Mouse (Mus musculus): ENCODE data around the gene Arl2bp.
A peak's percentile ranks its signal among the peaks of the same experiment; 100 is the strongest.

The Arl2bp gene

DNA sequence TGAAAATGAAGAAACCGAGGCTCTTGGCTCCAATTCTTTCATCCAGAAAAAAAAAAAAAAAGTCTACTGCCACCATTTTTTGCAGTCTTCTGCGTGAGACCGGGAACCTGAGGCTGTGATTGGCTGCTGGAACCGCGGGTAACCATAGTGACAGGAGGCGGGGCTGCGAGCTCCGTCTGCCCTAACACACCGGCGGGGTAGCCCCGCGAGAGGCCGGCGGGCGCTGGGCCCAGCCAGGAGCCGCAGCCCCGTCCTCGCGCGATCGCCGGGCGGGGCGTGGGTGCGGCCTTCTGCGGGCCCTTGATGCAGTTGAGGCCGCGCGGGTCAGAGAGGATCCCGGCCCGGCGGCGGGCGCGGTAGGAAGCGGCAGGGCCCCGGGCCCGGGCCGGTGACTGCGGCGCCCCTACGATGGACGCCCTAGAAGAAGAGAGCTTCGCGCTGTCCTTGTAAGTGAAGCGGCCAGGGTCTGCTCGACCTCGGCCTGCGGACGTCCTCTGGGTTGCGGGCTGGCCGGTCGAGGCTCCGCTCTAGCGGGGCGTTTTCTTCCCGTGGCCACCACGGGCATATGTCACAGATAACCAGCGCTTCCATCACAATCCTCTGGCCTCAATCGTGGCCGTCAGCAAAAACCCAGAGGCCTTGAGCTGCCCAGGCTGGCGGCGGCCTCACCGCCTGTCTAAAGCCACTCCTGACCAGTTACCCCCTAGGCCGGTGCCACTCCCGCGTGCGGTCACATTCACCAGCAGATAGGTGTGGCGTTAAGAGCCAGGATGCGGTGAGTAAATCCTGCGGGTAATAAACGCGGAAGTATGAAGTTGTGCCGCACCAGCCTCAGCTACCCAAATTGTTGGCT lies at the start of gene Arl2bp:
Arl2bp (plus strand) TSS at position 145 of the 853 bp plus-strand sequence.
- DNase-seq (ENCODE audit: low read depth, low spot score), result peak; percentile 88

DNA sequence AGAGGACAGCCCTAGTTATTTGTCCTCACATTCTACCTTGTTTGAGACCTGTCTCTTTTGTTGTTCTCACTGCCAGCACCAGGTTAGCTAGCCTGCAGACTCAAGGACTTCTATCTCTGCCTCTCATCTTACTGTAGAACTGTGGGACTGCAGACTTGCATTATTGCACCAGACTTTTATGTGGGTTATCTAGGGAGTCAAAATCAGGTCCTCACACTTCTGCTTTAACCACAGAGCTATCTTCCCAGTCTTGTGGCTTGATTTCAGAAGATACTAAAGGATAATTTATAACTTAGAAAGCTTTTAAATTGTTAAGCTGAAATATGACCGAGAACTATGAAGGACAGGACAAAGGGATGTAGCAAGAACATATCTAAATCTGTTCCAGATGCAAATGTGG lies 41.5 kb upstream of the Arl2bp start:
- no peak for DNase-seq (ENCODE audit: low read depth, low spot score)

DNA sequence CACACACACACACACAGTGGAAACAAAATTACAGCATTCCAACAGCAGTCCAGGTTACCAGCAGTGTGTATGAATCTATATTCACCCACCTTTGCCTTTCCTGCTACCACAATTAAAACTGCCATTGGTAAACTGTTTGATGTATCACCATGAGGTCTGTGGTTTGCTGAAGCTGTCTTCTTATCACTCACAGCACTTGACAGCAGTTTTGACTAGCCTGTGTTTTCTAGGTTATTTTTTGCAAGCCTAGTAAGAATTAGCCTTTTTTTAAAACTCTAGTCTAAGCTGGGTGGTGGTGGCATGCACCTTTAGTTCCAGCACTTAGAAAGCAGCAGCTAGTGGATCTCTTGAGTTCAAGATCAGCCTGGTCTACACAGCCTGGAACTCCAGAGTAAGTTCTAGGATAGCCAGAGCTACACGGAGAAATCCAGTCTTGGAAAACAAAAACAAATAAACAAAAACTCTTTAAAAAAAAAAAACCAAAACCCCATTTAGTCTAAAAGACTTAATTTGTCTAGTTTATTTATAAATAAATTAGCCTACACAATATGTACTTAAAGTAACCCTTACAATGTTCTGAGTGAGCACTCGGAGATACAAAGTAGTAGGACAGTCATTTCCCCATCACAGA lies 32.7 kb upstream of the Arl2bp start:
- DNase-seq (ENCODE audit: low read depth, low spot score), result no peak

DNA sequence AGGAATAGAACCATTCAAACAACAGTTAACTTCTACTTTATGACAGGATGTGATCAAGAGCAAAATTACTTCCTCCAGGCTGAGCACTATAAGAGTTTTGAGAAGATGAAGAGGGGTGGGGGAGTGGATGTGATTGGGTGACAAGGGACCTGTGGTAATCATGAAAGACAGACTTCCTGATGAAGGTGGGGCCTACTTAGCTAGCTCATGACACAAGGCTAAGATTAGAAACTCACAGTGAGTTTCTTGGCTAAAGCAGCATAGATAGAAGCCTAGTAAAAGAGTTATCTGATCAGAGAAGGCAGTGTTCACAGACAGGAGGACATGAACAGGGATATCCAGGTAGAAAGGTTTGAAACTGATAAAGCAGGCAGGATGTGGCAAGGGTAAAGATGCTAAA lies 32.2 kb upstream of the Arl2bp start:
- peak; percentile 12 for DNase-seq (ENCODE audit: low read depth, low spot score)

DNA sequence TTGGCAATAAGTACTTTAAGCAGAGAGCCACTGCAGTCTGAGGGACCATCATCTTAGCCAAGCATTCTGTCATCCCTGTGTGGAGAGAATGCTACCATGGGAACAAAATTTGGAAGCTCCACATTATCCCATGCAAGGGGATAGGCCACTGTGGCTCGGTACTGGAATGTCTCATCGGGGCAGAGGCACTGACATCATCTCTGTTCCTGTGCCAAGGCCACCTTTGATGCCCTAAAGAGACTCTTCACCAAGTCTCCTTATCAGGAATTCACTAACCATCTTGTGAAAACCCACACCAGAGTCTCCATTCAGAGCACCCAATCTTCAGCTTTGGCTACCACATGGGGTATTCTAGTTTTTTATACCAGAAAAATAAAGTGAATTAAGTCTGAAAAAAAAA lies 25.2 kb upstream of the Arl2bp start:
- no peak for DNase-seq (ENCODE audit: low read depth, low spot score)

DNA sequence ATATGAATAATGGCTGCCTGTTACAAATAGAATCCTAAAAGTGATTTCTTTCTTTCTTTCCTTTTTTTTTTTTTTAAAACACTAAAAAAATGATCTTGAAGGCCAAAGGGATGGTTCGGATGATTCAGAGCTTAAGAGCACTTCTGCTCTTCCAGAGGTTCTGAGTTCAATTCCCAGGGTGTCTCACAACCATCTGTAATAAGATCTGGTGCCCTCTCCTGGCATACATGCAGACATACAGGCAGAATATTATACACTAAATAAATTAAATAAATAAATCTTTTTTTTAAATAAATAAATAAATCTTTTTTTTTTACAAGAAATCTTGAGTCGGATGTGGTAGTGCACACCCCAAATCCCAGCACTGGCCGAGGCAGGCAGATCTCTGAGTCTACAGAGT lies 24.5 kb upstream of the Arl2bp start:
- no peak for DNase-seq (ENCODE audit: low read depth, low spot score)

DNA sequence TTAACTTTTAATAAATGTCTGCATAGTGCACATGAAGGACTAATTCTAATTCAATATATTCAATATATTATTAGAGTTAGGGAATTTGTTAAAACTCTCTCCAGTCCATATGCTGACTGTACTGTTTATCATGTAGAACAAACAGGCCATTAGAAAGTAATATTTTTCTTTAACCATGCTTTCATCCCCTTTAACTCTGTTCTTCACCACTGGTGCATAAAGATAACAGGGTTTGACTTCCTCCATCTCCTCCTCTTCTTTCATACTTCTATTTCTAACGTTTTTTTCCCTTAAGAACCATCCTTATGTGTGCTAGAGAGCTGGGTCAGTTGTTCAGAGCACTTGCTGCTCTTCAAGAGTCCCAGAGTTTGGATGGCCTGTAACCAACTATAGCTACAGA lies 21.2 kb upstream of the Arl2bp start:
- DNase-seq (ENCODE audit: low read depth, low spot score), result no peak

DNA sequence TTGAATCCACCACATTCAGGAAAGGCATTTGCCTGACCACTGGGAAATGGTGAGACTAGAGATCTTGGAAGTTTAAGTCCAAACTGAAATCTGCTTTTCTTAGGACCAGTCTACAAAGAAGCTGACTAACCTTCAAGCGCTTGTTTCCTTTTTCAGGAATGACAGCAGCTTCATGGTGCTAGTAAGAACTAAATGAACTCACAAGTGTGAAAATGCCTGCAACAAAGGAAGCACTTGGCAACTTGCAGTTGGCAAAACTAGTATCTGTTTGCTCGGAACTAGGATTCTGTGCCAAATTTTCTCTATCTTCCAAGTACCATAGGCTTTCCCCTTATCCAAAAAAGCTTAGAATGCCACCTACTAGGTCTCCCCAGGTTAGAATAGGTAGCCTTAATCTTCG lies 20.2 kb upstream of the Arl2bp start:
- DNase-seq (ENCODE audit: low read depth, low spot score), result no peak

DNA sequence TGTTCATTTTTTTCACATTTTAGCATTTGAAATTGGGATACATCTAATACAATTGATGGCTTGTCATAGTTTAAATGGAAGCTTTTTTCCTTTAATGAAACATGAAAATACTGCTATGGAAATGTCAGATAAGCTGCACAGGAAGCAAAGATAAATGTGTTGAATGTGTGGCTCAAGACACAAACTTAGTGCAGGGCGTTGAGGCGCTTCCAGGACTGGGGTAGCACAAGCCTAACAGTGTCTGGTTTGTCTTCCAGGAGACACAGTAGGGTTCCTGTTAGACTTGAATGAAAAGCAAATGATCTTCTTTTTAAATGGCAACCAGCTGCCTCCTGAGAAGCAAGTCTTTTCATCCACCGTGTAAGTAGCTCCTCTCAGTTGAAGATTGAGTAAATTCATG lies 16.9 kb upstream of the Arl2bp start:
- DNase-seq (ENCODE audit: low read depth, low spot score), result no peak

DNA sequence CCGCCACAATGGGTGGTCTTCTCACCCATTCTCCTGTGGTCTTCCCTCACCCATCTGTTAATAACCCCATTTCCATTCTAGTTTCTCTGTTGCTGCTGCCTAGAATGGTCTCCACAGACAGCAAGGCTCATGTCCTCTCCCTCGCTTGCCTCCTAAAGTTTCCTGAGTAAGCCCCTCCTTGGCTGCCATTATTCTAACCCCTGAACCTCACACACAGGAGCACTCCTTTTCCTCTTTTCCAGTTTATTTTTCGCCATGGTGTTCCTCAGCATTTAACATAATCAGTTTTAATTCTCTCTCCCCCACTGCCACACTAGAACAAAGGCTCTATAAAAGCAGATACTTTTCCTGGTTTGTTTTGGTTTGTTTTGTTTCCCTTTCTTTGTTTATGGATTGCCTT lies 13.4 kb upstream of the Arl2bp start:
- DNase-seq (ENCODE audit: low read depth, low spot score), result no peak

DNA sequence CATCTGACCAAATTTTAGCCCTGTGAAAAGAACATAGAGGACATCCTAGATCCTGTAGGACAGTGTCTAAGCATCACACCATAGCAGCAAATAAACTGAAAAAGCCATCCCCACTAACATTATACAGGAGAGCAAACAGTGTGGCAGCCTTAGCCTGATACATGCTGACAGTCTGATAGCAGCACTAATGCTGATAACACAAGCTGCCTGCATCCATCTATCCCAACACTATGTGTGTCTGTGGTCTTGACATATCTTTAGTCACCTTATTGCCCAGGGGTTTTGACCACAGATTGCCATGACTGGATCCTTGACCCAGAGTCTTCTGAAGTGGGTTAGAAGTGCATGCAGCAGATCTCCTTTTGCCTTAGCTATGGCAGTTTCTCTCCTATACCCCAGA lies 11.4 kb upstream of the Arl2bp start:
- no peak for DNase-seq (ENCODE audit: low read depth, low spot score)

DNA sequence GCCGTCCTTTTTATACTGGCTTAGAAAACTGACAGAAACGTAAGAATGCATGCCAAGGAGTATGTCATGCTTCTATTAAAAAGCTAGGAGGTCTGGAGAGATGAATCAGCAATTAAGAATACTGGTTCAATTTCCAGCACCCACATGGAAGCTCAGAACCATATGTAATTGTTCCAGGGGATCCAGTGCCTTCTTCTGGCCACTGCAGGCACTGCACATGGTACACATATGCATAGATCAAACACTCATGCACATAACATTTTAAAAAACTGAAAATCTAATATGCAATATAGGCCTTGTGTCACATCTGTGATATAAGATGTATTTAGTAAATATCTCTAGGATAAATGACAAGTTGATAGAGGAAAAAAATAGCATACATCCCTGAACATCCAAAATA lies 8.4 kb upstream of the Arl2bp start:
- DNase-seq (ENCODE audit: low read depth, low spot score), result no peak

DNA sequence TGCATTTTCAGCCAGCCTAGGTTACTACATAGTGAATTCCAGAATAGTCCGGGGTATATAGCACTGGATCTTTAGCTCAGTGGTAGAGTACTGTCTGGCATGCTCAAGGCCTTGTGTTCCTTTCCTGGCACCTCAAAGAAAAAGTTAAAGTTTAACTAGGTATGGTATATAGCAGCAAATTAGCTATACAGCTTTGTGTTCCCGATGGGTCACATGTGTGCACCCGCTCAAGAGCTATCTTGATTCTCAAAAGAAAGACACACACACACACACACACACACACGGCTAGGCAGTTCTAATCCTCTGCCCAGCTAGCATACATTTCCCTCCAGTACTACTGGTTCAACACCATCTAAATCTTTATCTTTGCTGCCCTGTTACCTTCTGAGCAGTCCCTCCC lies 6.0 kb upstream of the Arl2bp start:
- no peak for DNase-seq (ENCODE audit: low read depth, low spot score)

DNA sequence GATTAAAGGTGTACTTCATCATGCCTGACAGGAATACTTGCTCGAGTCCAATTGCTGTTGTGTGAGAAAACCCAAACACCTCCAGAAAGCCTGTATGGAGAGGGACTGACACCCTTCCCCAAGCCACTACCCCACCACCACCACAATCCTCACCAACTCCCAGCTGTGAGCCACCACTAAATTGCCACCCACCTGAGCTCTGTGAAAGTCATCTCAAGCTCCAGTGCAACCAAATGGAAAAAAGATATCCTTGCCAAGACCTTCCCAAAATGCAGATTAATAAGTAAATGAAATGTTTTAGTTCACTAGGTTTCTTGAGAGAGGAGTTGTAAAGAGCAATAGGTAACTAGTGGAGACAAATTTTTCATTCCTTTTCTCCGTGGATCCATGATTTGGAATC lies 1.7 kb upstream of the Arl2bp start:
- no peak for DNase-seq (ENCODE audit: low read depth, low spot score)

DNA sequence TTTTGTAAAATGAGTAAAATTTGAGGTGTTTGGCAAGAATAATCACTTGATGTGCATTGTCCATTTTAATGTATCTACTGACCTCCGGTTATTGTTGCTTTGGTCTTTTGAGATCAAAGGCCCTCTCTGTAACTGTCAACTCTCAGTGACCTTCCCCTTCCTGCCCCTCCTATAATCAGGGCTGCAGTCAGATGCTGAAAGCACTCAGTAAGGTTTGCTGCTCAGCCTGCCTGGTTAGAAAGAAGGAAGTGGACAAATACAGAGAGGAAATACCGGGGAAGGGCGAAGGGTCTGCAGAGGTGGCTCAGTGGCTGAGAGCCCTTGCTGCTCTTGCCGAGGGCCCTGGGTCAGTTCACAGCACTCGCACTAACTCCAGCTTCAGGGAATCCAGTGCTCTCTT lies 8.0 kb downstream of the Arl2bp start:
- DNase-seq (ENCODE audit: low read depth, low spot score), result no peak

DNA sequence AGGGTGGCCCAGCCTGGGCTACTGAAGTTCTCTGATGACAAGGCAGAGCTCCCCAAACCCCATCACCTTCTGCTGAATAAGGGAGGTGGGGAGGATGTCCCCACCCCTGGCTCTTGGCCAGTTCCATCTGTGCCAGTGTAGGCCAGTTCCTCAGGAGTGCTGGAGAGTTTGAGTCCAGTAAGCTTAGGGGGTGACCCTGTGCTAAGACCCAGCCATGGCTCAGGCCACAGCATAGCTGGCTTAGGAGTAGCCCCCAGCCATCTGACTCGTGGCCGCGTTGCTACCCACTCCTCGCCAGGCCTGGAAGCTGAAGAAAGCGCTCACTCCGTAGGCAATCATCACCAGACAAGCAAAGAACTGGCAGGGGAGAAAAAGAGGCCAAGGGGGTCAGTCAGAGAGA lies 9.5 kb downstream of the Arl2bp start:
- no peak for DNase-seq (ENCODE audit: low read depth, low spot score)

DNA sequence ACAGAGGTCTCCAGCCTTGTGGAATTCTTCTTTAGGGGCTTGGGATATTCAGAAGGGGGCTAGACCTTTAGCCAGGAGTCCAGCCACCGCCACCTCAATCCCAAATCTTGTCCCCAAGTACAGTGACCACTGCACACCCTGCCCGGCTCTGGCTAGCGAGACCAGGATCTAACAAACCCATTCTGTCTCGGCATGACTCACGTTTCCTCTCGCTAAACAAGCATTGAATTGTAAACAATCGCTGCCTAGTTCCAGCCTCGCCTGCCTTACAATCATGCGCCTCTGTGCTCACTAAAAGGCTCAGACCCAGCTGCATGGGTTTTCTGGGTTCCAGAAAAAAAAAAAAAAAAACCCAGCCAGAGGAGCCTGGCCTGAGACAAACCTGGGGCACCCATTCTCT lies 12.2 kb downstream of the Arl2bp start:
- no peak for DNase-seq (ENCODE audit: low read depth, low spot score)

DNA sequence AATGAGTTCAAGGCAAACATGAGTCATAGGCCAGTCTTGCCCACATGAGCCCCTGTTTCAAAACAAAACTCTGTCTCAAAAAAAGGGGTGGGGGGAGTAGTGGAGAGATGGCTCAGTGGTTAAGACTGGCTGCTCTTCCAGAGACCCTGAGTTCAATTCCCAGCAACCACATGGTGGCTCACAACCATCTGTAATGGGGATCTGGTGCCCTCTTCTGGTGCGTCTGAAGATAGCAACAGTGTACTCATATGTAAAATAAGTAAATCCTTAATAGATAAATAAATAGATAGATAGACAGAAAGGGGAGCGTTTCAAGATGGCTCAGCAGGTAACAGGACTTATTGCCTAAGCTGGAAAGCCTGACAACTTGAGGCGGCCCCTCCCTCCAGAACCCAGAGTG lies 14.0 kb downstream of the Arl2bp start:
- DNase-seq (ENCODE audit: low read depth, low spot score), result no peak

DNA sequence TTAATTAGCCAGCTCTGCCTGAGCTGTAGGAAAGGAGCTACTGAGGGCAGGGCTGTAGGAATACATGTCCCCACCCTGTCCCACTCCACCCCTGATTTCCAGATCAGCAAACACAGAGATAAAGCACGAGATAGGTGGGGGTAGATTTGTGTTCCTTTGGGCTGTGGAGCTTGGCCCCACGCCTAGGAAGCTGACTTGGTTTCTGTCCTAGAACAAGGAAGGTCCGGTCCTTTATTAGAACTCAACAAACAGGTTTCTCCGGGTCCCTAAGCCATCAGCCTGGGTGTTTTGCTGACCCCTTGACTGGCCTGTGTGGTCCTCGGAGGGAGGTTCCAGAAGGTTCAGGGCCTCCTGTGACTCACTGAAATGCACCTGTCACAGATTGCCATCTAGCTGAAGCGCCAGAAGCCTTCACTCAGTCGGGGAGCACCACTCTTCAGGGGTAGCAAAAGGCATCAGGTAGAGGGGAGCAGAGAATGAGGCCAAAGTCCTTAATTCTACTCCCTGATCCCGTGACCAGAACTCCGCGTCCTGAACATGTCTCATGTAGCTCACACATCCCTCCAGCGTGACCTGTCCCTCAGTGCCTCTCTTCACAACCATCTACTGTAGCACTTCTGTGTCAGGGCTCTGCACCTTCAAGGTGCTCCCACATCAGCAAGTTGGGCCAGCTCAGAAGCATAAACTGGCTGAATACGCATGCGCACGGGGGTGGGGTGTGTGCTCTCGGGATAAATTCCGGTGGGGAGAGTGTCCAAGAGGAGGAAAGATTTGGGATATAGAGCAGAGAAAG lies 16.5 kb downstream of the Arl2bp start:
- DNase-seq (ENCODE audit: low read depth, low spot score), result no peak

DNA sequence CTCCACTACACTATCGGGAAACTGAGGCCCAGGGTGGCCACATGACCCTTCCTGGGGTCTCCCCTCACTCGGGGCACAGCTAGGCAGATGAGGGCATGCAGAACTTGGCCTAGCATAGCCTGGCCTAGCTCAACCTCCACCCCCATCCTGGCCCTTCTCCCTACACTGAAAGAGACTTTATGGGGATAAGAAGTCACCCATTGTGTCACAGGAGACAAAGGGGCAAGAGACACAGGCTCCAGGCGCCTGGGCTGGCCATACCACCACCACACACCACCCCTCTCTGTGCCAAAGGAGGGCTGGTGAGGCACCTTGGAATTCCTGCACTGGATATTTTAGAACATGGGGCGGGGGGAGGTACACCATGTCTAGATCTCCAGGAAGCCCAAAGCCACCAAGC lies 17.9 kb downstream of the Arl2bp start:
- no peak for DNase-seq (ENCODE audit: low read depth, low spot score)

DNA sequence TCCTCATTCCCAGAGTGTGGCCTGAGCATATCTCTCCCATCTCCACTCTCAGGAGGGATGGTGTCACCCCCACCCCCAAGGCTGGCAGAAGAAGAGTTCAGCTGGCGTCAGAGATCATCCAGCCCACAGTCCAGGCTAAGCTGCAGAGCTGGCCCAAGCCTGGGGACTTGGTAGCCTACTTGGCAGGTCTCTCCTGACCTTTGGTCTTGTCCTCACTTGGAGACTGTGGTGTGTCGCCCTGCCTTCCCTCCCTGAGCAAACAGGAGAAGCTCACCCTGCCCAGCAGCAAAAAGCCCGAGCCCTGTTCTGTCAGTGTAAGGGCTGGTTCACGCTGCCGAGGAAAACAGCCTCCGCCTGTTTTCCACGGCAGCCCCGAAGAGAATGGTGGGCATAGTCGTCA lies 19.6 kb downstream of the Arl2bp start:
- DNase-seq (ENCODE audit: low read depth, low spot score), result no peak

DNA sequence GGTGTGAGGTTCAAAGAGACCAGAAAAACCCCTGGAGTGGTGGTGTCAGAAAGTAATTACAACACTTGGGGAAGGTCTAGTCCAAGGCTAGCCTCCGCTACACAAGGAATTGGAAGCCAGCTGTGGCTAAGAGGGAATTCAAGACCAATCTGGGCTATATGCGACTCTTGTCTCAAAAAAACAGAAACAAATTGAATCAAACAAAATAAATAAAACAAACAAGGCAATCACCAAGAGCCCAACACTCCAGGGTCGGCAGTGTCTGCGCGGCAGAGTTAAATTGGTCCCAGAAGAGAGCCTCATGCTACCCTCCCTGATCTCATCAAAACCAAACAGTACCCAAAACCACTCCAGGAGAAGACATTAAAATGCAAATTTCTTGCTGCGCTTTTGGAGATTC lies 28.3 kb downstream of the Arl2bp start:
- no peak for DNase-seq (ENCODE audit: low read depth, low spot score)

All from c-Kit-negative CD71-positive TER-119-positive erythroid progenitor cells, embryonic 14.5 days (primary cell).